Mouse (Mus musculus): ENCODE results near the gene Ess2.

Ess2 gene

DNA sequence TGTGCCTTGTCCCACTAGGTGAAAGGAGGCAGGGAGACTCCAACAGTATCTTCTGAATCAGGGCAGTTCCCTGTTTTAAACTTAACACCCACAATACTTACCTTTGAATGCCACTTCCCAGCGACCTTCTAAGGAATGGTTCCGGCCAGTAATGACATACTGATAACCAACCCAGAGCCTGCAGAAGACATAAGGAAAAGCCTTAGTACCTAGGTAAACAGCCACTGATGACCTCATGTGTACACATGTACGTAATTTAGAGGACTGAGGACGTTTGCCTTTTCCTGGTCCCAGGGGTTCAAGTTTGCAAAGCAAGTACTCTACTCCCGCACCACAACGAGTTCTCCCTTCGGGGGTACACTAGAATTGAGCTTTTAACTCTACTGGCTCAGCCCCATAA lies 54.0 kb downstream of the Ess2 start:
- in situ Hi-C loops (cut with MboI, MseI) = no loop called here

DNA sequence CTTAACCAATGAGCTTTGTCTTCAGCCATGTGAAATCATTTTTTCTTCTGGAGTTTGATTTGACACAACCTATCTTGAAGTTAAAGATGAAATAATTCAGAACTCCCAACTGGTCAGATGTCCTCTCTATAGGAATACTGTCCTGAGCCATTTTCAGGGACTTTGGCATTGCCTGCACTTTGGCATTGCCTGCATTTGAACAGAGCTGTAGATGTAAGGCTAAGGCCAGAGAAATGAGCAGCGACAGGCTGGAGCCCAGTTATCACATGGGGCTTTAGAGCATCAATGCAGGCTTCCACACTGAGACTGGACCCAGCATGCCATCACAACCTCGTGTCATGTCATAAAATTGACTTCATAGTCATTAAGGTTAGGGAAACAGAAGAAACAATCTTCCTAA lies 57.9 kb downstream of the Ess2 start:
- in situ Hi-C loops (cut with MboI, MseI) = no loop called here

DNA sequence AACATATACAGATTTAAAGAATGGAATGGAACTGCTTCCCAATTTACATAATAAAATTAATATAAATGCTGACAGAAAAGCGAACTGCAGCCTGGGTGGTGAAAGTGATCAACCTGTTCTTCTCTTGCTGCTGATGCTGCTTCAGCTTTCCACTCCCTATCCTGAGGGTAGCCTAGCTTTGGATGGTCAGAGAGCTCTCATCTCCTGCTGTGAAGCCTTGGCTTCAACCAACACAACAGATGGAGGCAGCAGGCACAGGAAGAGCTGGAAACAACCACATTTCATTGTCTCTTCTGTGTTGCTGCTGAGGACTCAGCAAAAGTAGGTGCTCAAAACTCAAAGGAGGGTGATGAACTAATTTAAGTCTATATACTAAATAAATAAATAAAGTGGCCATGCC lies 59.3 kb downstream of the Ess2 start:
- in situ Hi-C loops (cut with MboI, MseI) = no loop called here

DNA sequence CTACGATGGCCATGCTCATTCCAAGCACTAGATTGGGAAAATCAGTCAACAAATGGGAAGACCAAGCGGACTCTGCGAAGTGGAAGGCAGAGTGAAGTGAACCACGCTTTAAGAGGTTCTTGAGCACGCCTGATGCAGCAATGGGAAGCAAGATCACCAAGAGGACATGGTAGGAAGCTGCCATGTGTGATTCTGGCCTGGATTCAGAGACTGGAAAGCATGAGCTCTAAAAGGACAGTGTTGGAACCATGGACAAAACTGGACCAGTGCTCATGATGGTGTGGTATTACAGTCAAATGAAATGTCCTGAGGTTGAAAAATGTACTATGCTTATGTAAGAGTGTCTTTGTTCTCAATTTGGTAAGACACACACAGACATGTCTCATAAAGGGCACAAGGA lies 59.8 kb downstream of the Ess2 start:
- in situ Hi-C loops (cut with MboI, MseI) = no loop called here
